Comparison of ENCODE assay signal across 39 mouse cellular contexts in the genomic region with DNA sequence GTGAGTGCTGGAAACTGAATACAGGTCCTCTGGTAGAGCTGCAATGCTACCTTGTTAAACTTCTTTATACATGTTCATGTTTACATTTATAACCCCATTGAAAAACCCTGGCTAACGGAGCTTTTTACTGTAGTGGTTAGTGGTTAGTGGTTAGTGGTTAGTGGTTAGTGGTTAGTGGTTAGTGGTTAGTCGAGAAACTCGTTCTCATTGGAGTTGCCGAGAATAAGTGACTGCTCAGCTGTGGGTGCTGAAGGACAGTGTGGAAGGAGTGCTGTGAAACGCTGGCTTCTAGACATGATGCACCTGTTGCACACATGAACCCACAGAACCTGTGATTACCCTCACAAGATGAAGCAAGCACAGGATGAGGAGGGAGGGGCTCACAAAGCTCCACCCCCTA. TPM values are rescaled to one million over a fixed set of nuclear protein-coding genes. Genes with fewer than 3 reads are reported as not detected.
"Had no signal": no experiment of that assay in that cellular context is flagged by ENCODE, and none has a peak within 500 bp of the region (broad histone marks: within the 10 kb centered on the region; RNA-seq: fewer than 3 reads in every experiment).

No protein-coding gene starts in this region.

- H3K4me2 ChIP-seq: embryonic facial prominence, embryonic 12.5 days; embryonic facial prominence, embryonic 13.5 days; embryonic facial prominence, embryonic 15.5 days; forebrain, embryonic 12.5 days; forebrain, embryonic 13.5 days; forebrain, embryonic 15.5 days had no signal

- H3K27ac ChIP-seq: embryonic facial prominence, embryonic 10.5 days; embryonic facial prominence, embryonic 12.5 days; embryonic facial prominence, embryonic 13.5 days; embryonic facial prominence, embryonic 15.5 days; forebrain, embryonic 10.5 days; forebrain, embryonic 12.5 days; forebrain, embryonic 13.5 days; forebrain, embryonic 15.5 days; gastrocnemius, adult 2 months; heart, adult 2 months; heart, embryonic 10.5 days had no signal

- H3K9me3 ChIP-seq: embryonic facial prominence, embryonic 15.5 days; forebrain, embryonic 15.5 days had no signal

- DNase-seq: cerebellum, adult 8-10 months; cerebellum, adult 9-10 months; cerebellum, adult 9-11 months; cerebellum, postnatal 10 days; cerebellum, postnatal 14 days; cerebellum, postnatal 25 days; cerebellum, postnatal 36 days; embryo, embryonic 11 days; forebrain, postnatal 0 days; gastrocnemius, adult 2 months; gastrocnemius, postnatal 10 days; gastrocnemius, postnatal 14 days; gastrocnemius, postnatal 25 days; gastrocnemius, postnatal 36 days; heart, adult 18-20 months; heart, adult 2 months had no signal

- H3K9ac ChIP-seq: embryonic facial prominence, embryonic 12.5 days; embryonic facial prominence, embryonic 13.5 days; embryonic facial prominence, embryonic 15.5 days; forebrain, embryonic 12.5 days; forebrain, embryonic 13.5 days; forebrain, embryonic 15.5 days; forebrain, postnatal 0 days had no signal

- ATAC-seq: forebrain, embryonic 13.5 days; forebrain, embryonic 14.5 days; forebrain, embryonic 15.5 days; forebrain, embryonic 16.5 days; forebrain, postnatal 0 days had no signal

- H3K27me3 ChIP-seq: embryonic facial prominence, embryonic 12.5 days; embryonic facial prominence, embryonic 13.5 days; embryonic facial prominence, embryonic 15.5 days; forebrain, embryonic 12.5 days; forebrain, embryonic 13.5 days; forebrain, embryonic 15.5 days had no signal

- H3K36me3 ChIP-seq: embryonic facial prominence, embryonic 10.5 days; embryonic facial prominence, embryonic 12.5 days; embryonic facial prominence, embryonic 13.5 days; embryonic facial prominence, embryonic 15.5 days; forebrain, embryonic 10.5 days; forebrain, embryonic 12.5 days; forebrain, embryonic 15.5 days; heart, embryonic 10.5 days had no signal

- H3K4me3 ChIP-seq: embryonic facial prominence, embryonic 10.5 days; embryonic facial prominence, embryonic 12.5 days; embryonic facial prominence, embryonic 13.5 days; embryonic facial prominence, embryonic 15.5 days; erythroblast, embryonic 14.5 days; forebrain, embryonic 10.5 days; forebrain, embryonic 12.5 days; forebrain, embryonic 13.5 days; forebrain, embryonic 15.5 days; gastrocnemius, adult 2 months; heart, adult 2 months; heart, embryonic 10.5 days had no signal

- H3K4me1 ChIP-seq: embryonic facial prominence, embryonic 10.5 days; embryonic facial prominence, embryonic 12.5 days; embryonic facial prominence, embryonic 13.5 days; embryonic facial prominence, embryonic 15.5 days; forebrain, embryonic 10.5 days; forebrain, embryonic 12.5 days; forebrain, embryonic 13.5 days; forebrain, embryonic 15.5 days; heart, embryonic 10.5 days had no signal

RNA-seq across cellular contexts. Expression of gene Olfr1336, which starts 8.2 kb away (rescaled TPM):
- total RNA-seq: forebrain, postnatal 0 days; gastrocnemius, adult 18-20 months; gastrocnemius, adult 2 months; gastrocnemius, adult 8-10 months; gastrocnemius, postnatal 10 days; gastrocnemius, postnatal 14 days; gastrocnemius, postnatal 25 days; gastrocnemius, postnatal 36 days; gastrocnemius, postnatal 4 days; granulocyte monocyte progenitor cell, adult 5-6 weeks; heart, adult 18-20 months; heart, adult 2 months; heart, adult 8-10 months had no signal
- polyA plus RNA-seq: cortical plate, adult 2 months; embryonic facial prominence, embryonic 10.5 days; embryonic facial prominence, embryonic 11.5 days; embryonic facial prominence, embryonic 12.5 days; embryonic facial prominence, embryonic 13.5 days; embryonic facial prominence, embryonic 15.5 days; erythroblast, embryonic 14.5 days; forebrain, embryonic 10.5 days; forebrain, embryonic 11.5 days; forebrain, embryonic 12.5 days; forebrain, embryonic 13.5 days; forebrain, embryonic 14.5 days; forebrain, embryonic 15.5 days; forebrain, postnatal 0 days; gonadal fat pad, adult 2 months; heart, adult 2 months; heart, embryonic 10.5 days had no signal

RNA-seq across cellular contexts. Expression of gene Olfr1344, which starts 9.3 kb away (rescaled TPM):
- total RNA-seq: forebrain, postnatal 0 days; gastrocnemius, adult 18-20 months; gastrocnemius, adult 2 months; gastrocnemius, adult 8-10 months; gastrocnemius, postnatal 10 days; gastrocnemius, postnatal 14 days; gastrocnemius, postnatal 25 days; gastrocnemius, postnatal 36 days; gastrocnemius, postnatal 4 days; granulocyte monocyte progenitor cell, adult 5-6 weeks; heart, adult 18-20 months; heart, adult 2 months; heart, adult 8-10 months had no signal
- polyA plus RNA-seq: embryonic facial prominence, embryonic 10.5 days; embryonic facial prominence, embryonic 11.5 days; embryonic facial prominence, embryonic 12.5 days; embryonic facial prominence, embryonic 13.5 days; embryonic facial prominence, embryonic 14.5 days; erythroblast, embryonic 14.5 days; forebrain, embryonic 10.5 days; forebrain, embryonic 11.5 days; forebrain, embryonic 13.5 days; forebrain, embryonic 14.5 days; forebrain, embryonic 15.5 days; gonadal fat pad, adult 2 months; heart, adult 2 months; heart, embryonic 10.5 days had no signal

RNA-seq across cellular contexts. Expression of gene Olfr1346, which starts 19.1 kb away (rescaled TPM):
- total RNA-seq: forebrain, postnatal 0 days; gastrocnemius, adult 18-20 months; gastrocnemius, adult 2 months; gastrocnemius, adult 8-10 months; gastrocnemius, postnatal 10 days; gastrocnemius, postnatal 14 days; gastrocnemius, postnatal 25 days; gastrocnemius, postnatal 36 days; gastrocnemius, postnatal 4 days; granulocyte monocyte progenitor cell, adult 5-6 weeks; heart, adult 18-20 months; heart, adult 2 months; heart, adult 8-10 months had no signal
- polyA plus RNA-seq: cortical plate, adult 2 months; embryonic facial prominence, embryonic 10.5 days; embryonic facial prominence, embryonic 11.5 days; embryonic facial prominence, embryonic 12.5 days; embryonic facial prominence, embryonic 13.5 days; embryonic facial prominence, embryonic 14.5 days; embryonic facial prominence, embryonic 15.5 days; erythroblast, embryonic 14.5 days; forebrain, embryonic 10.5 days; forebrain, embryonic 11.5 days; forebrain, embryonic 12.5 days; forebrain, embryonic 13.5 days; forebrain, embryonic 14.5 days; forebrain, embryonic 15.5 days; forebrain, embryonic 16.5 days; forebrain, postnatal 0 days; frontal cortex, adult 2 months; gonadal fat pad, adult 2 months; heart, adult 2 months; heart, embryonic 10.5 days had no signal

RNA-seq across cellular contexts. Expression of gene Gm20715, which starts 37.7 kb away (rescaled TPM):
- total RNA-seq: gastrocnemius, adult 18-20 months; gastrocnemius, adult 2 months; gastrocnemius, adult 8-10 months; gastrocnemius, postnatal 10 days; gastrocnemius, postnatal 14 days; gastrocnemius, postnatal 25 days; gastrocnemius, postnatal 36 days; gastrocnemius, postnatal 4 days; heart, adult 18-20 months; heart, adult 2 months; heart, adult 8-10 months had no signal
- polyA plus RNA-seq: embryonic facial prominence, embryonic 10.5 days; embryonic facial prominence, embryonic 11.5 days; embryonic facial prominence, embryonic 12.5 days; embryonic facial prominence, embryonic 13.5 days; embryonic facial prominence, embryonic 14.5 days; embryonic facial prominence, embryonic 15.5 days; erythroblast, embryonic 14.5 days; forebrain, embryonic 10.5 days; forebrain, embryonic 11.5 days; forebrain, embryonic 12.5 days; forebrain, embryonic 14.5 days; forebrain, embryonic 15.5 days; forebrain, embryonic 16.5 days; forebrain, postnatal 0 days; gonadal fat pad, adult 2 months; heart, adult 2 months; heart, embryonic 10.5 days had no signal

RNA-seq across cellular contexts. Expression of gene Olfr5, which starts 39.0 kb away (rescaled TPM):
- total RNA-seq: forebrain, postnatal 0 days; gastrocnemius, adult 18-20 months; gastrocnemius, adult 2 months; gastrocnemius, adult 8-10 months; gastrocnemius, postnatal 10 days; gastrocnemius, postnatal 14 days; gastrocnemius, postnatal 25 days; gastrocnemius, postnatal 36 days; gastrocnemius, postnatal 4 days; granulocyte monocyte progenitor cell, adult 5-6 weeks; heart, adult 18-20 months; heart, adult 2 months; heart, adult 8-10 months had no signal
- polyA plus RNA-seq: cortical plate, adult 2 months; embryonic facial prominence, embryonic 10.5 days; embryonic facial prominence, embryonic 11.5 days; embryonic facial prominence, embryonic 12.5 days; embryonic facial prominence, embryonic 13.5 days; embryonic facial prominence, embryonic 14.5 days; embryonic facial prominence, embryonic 15.5 days; erythroblast, embryonic 14.5 days; forebrain, embryonic 10.5 days; forebrain, embryonic 11.5 days; forebrain, embryonic 12.5 days; forebrain, embryonic 13.5 days; forebrain, embryonic 14.5 days; forebrain, embryonic 15.5 days; forebrain, embryonic 16.5 days; forebrain, postnatal 0 days; frontal cortex, adult 2 months; heart, adult 2 months; heart, embryonic 10.5 days had no signal
